Mouse (Mus musculus) lung, adult 18-20 months (tissue): ENCODE data around the gene Tnik.
A peak's percentile ranks its signal among the peaks of the same experiment; 100 is the strongest.

ENCODE experiments used
- DNase-seq, 2 experiments: peaks; one replicate each; pipeline ENCODE4 v3.0.0; 2022; ENCODE audit warnings: mixed read lengths in 2 of 2

The Tnik gene

DNA sequence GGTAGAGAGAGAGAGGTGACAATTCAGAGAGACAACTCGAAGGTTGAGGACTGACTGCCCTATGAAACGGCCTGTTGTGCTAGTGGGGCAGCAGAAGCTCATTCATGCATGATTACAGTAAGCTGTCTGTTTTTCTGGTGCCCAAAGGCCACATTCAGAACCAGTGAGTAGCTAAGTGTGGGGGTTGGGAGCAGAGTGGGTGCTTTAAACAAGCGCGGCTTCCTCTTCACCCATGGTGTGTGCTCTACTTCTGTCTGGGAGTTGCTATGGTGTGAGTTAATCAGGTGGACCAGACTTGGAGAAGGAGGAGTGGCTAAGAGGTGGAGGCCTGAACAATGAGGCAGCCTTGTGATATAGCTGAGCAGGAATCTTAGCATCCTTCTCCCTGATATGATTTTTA is 2.2 kb downstream of the Tnik start:
- DNase-seq, result peak; percentile 16 to 44

- DNase-seq, result no peak
Measured at GRCm38 (mm10) chr3:28265656-28266055, 2.6 kb downstream of the Tnik start.

DNA sequence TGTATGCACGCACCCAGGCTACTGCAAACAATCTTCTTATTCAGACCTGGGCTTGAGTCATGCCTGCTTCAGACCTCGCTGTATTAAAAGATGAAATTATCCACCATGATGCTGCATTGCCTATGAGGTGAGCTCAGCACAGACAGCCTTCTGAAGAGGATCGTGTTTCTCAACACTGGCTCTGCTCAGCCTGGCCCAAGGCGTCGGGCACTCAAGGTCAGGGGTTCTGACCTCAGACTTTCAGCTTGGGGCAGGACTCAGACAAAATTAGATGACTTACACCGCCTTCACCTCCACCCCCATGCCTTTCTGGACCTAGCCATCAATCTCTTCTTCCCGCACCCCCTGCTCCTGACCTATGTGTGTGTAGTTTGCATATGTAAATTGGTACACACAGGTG is 4.2 kb downstream of the Tnik start:
- DNase-seq, result no peak

GRCm38 (mm10) chr3:28269716-28270115 is 6.7 kb downstream of the Tnik start:
- DNase-seq, result no peak

DNA sequence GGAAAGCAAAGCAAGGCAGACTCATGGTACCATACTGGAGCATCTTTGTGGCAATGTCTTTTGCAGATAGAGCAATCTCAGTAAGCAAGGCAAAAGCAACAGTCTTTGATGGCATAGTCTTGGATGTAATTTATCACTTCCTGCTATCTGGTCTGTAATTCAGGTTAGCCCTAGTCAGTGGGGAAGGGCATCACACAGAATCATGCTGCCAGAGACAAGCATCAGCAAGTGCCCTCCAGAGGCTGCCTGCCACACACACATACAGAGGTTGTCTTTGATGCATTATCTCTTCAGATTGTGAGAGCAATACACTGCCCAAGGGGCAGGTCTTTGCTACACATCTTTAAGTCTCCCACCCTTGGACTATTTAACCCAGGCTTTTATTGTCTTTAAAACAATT is 8.9 kb downstream of the Tnik start:
- DNase-seq, result no peak

GRCm38 (mm10) chr3:28274763-28275162 is 11.7 kb downstream of the Tnik start:
- no peak for DNase-seq

GRCm38 (mm10) chr3:28289693-28290092 is 26.7 kb downstream of the Tnik start:
- DNase-seq, result no peak

- DNase-seq, result peak in 1 of 2 experiments; percentile 38
Measured at GRCm38 (mm10) chr3:28301378-28301777, 38.4 kb downstream of the Tnik start.

DNA sequence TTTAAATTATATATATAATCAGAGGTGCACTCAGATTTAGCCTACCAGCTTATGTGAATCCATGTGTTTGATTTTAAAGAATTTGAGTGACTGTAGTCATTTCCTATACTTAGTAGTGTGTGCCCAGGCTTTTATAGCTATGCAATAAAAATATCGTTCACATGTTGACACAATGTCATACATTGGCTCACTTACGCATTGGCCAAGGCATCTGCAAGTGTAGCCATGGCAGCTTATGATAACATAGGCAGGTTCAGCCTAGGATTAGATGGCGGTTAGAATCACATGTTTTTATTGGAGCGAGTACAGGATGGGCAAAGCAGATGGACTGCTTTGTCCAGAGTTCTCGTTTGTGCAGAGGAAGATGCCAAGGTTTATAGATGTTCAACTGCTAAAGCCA is 40.9 kb downstream of the Tnik start:
- DNase-seq, result no peak

- peak in 1 of 2 experiments; percentile 25 for DNase-seq
Measured at GRCm38 (mm10) chr3:28306852-28307251, 43.8 kb downstream of the Tnik start.

GRCm38 (mm10) chr3:28314438-28314837 is 51.4 kb downstream of the Tnik start:
- no peak for DNase-seq

DNA sequence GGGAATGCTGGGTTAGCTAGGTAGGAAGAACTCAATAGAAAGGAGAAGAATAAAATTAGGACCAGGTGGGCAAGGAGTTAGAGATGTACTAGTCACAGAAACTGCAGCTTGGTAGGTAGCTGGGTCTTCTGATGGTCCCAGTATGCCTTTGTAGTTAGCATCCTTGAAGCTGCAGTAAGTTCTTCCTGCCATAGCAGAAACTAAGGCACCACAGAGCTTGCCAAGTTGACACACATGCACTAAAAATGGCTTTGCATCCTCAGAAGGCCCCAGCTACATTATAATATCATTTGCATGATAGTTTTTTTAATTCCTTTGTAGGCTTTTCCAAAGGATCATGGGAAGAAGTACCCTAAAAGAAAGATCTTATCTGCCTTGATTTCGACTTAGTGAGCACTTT is 54.3 kb downstream of the Tnik start:
- DNase-seq, result no peak

DNA sequence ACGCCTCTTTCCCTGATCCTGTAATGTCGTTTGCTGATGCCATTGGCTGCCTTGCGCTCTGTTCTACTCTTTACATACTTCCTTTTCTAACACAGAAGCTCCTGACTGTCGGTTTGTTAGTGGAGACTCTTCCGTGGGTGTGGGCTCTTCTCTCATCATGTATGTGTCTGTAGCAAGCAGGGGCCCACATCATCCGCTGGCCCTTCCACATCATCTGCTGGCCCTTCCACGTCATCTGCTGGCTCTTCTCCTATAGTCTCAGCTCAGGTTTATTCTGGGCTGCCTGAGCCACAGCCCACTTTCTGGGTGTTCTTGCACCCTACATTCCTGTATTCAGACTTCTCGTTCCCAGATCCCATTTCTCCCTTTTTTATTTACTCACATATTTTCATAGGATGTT is 58.6 kb downstream of the Tnik start:
- no peak for DNase-seq

- no peak for DNase-seq
Measured at GRCm38 (mm10) chr3:28325613-28326233, 62.7 kb downstream of the Tnik start.

DNA sequence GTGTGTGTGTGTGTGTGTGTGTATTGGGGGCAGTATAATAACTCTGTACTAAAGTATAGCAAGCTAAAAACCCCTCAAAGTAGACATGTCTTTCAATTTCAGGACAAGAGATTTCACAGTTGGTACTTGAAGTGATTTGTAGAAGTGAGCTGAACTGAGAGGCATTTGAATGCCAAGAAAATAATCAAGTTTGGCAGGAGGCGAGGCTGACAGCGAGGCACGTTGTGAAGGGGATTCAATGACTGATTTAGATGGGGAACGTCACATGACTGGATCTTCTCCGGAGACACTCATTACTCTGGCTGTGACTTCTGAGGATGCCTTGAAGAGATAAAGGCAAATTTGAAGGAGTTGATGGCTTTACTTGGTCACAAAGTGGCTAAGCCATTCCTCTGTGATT is 69.3 kb downstream of the Tnik start:
- no peak for DNase-seq

DNA sequence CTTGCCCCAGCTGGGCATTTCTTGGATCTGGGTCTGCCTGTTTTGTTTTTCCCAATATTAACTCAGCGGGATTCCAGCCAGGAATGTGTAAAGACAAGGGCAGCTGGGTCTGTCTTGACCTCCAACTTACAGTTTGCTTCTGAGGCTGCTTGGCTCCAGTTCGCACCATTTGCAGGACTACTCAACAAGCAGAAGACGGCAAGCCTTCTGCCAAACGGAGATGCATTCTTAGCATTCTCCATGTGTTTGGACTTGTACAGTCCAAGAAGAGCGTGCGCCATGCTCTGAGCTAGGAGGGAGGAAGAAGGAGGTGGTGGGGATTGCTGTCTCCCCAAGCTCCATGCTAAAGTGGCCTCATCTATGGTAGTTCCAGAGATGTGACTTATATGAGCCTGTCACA is 70.9 kb downstream of the Tnik start:
- peak; percentile 21 to 38 for DNase-seq

- no peak for DNase-seq
Measured at GRCm38 (mm10) chr3:28334547-28334946, 71.5 kb downstream of the Tnik start.

- DNase-seq, result no peak
Measured at GRCm38 (mm10) chr3:28340071-28340470, 77.1 kb downstream of the Tnik start.

DNA sequence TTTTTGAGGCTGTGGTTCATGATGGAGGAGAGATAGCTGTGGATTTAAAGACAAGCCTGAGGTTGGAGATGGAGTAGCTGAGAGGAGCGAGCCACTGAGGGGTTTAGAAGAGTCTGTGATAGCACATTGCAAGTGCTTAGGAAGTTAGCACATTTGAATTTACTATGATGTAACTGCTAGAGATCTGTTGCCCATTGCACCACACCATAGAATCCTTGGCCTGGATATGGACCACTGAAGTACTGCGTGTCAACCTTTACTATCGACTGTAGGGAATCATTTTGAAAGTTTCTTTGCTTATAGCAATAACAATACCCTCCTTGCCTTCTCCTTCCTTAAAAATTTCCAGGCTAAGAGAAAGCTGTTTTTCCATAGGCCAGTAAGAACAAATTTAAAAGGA is 80.2 kb downstream of the Tnik start:
- no peak for DNase-seq

- no peak for DNase-seq
Measured at GRCm38 (mm10) chr3:28343661-28344060, 80.6 kb downstream of the Tnik start.

- DNase-seq, result no peak
Measured at GRCm38 (mm10) chr3:28345446-28345845, 82.4 kb downstream of the Tnik start.

DNA sequence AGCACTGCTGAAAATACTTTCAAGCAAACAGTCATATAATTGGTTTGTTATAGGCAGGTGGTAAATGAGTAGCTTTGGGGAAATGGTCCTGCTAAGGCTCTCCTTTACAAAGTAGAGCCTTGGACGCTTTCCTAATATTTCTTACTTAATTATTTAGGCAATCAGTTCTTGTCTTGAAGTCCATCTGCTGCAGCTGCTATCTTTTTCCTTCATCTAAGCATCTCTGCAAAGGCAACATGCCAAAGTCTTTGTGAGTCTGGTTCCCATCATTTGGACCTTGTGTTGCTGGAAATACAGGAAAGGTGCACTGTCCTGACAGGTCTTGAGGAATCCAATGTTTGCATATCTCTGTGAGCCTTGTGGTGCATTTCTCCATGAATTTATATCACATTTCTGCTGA is 82.9 kb downstream of the Tnik start:
- DNase-seq, result no peak

- DNase-seq, result no peak
Measured at GRCm38 (mm10) chr3:28346476-28346875, 83.5 kb downstream of the Tnik start.

DNA sequence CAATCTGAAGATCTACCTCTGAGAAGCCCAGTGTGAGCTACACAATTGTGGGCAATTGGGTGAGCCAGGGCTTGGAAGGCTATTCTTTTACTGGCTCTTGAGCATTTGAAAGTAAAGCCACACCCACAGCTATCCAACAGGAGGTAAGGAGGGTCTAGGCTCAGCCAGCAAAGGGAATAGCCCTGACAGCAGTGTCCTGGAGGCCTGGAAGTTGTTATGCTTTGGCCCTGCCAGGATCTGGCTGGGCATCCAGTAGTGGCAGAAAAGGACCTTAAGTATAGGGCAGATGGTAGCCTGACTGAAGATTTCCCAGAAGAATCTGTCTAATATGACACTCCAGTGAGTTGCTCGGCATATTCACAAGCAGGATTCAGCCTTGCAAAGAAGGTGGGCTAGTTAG is 85.7 kb downstream of the Tnik start:
- DNase-seq, result no peak

GRCm38 (mm10) chr3:28350147-28350801 is 87.3 kb downstream of the Tnik start:
- DNase-seq, result no peak
